ENCODE assay signal across 20 mouse cellular contexts in genomic region chr6:99372016-99372415, GRCm38 (mm10).
"Had no signal": no experiment of that assay in that cellular context is flagged by ENCODE, and none has a peak within 500 bp of the region (broad histone marks: within the 10 kb centered on the region; RNA-seq: fewer than 3 reads in every experiment).

No protein-coding gene starts in this region.

- H3K27ac ChIP-seq: limb, embryonic 12.5 days; limb, embryonic 15.5 days; liver, embryonic 12.5 days; liver, embryonic 15.5 days; midbrain, embryonic 10.5 days; midbrain, embryonic 13.5 days; neural tube, embryonic 13.5 days; stomach, embryonic 15.5 days had no signal

- H3K9ac ChIP-seq: limb, embryonic 12.5 days; limb, embryonic 15.5 days; liver, embryonic 12.5 days; liver, embryonic 15.5 days; midbrain, embryonic 13.5 days; neural tube, embryonic 13.5 days; stomach, embryonic 15.5 days had no signal

- DNase-seq: kidney, adult 11 months; kidney, adult 9 months; kidney, postnatal 14 days; kidney, postnatal 4 days; left cerebral cortex, postnatal 4 days; retina, postnatal 1 day; right cerebral cortex, postnatal 25 days; spleen, adult 18-20 months; thymus, postnatal 25 days had no signal

- H3K27me3 ChIP-seq: limb, embryonic 12.5 days; limb, embryonic 15.5 days; liver, embryonic 12.5 days; liver, embryonic 15.5 days; megakaryocyte, embryonic 14.5 days; midbrain, embryonic 13.5 days; neural tube, embryonic 13.5 days; stomach, embryonic 15.5 days had no signal

- H3K9me3 ChIP-seq: limb, embryonic 12.5 days; limb, embryonic 15.5 days; liver, embryonic 12.5 days; liver, embryonic 15.5 days; midbrain, embryonic 10.5 days; midbrain, embryonic 13.5 days; neural tube, embryonic 13.5 days; stomach, embryonic 15.5 days had no signal

- ATAC-seq: liver, embryonic 12.5 days; midbrain, embryonic 13.5 days; midbrain, embryonic 16.5 days had no signal

- H3K4me2 ChIP-seq: limb, embryonic 12.5 days; limb, embryonic 15.5 days; liver, embryonic 12.5 days; liver, embryonic 15.5 days; midbrain, embryonic 13.5 days; neural tube, embryonic 13.5 days; stomach, embryonic 15.5 days had no signal

- H3K36me3 ChIP-seq: limb, embryonic 15.5 days; liver, embryonic 15.5 days; midbrain, embryonic 13.5 days; neural tube, embryonic 13.5 days; stomach, embryonic 15.5 days had no signal

- H3K4me3 ChIP-seq: limb, embryonic 12.5 days; limb, embryonic 15.5 days; liver, embryonic 12.5 days; liver, embryonic 15.5 days; megakaryocyte, embryonic 14.5 days; midbrain, embryonic 10.5 days; midbrain, embryonic 13.5 days; myocyte; neural tube, embryonic 13.5 days; stomach, embryonic 15.5 days had no signal
